Mouse (Mus musculus) urinary bladder, postnatal 14 days (tissue): ENCODE measurements around the gene Cbln3.

Source experiments
- DNase-seq: peaks from one replicate; pipeline ENCODE4 v3.0.0; 2021; ENCODE audit warnings: low spot score

Cbln3 gene

DNA sequence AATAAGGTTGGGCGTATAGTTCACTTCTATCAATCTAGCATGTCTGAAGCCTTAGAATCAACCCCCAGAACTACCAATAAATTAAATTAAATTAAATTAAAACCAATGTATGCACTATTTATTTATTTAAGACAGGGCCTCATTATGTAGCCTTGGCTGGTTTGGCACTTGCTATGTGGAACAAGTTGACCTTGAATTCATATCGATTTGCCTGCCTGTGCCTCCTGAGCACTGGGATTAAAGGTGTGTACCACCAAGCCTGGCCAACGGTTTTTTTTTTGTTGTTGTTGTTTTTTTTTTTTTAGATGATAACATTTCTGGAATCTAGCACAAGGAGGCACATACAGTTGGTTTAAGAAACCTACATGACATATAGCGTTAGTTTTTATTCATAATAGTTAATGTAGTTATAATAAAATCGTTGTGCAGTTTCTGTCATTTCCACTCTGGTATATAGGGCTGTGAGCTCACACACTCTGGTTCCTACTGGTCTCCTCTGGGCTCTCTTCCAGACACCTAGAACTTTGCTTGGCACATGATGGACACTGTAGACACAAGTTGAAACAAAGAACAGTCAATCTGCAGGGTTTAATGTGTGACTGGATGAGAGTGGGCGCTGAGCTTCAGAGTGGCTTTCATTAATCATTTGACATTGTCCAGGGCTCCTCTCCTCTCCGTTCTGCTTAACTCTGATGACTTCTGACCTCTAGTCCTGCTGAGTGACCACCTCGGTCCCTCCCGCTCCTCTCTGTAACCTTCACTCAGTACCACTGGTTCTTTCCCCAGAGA is 38.5 kb downstream of the Cbln3 start:
- no peak for DNase-seq

DNA sequence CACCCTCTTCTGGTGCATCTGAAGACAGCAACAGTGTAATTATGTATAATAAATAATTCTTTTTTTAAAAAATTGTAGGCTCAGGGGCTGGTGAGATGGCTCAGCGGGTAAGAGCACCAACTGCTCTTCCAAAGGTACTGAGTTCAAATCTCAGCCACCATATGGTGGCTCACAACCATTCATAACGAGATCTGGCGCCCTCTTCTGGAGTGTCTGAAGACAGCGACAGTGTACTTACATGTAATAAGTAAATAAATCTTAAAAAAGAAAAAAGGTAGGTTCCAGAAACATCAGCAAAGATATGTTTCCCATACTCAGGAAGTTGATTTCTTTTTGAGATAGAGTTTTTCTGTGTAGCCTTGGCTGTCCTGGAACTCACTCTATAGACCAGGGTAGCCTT is 41.4 kb downstream of the Cbln3 start:
- DNase-seq = no peak

DNA sequence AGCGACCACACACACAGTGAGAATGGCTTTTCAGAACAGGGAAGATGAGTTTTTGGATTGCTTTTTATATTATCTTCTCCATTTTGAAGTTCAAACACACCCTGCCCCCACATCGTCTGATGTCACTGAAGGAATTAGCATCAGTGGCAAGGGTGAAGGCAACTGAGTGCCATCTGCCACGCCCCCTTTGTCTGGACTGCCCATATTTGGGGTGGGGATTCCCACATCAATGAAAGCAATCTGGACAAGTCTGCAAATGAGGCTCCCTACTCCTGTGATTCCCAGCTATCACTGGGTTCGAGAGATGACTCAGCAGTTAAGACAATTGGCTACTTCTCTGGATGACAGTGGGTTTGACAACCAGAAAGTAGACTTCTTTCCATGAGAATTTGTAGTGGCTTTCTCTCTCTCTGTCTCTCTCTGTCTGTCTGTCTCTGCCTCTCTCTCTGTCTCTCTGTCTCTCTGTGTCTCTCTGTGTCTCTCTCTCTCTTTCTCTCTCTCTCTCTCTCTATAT is 43.3 kb downstream of the Cbln3 start:
- DNase-seq = no peak

DNA sequence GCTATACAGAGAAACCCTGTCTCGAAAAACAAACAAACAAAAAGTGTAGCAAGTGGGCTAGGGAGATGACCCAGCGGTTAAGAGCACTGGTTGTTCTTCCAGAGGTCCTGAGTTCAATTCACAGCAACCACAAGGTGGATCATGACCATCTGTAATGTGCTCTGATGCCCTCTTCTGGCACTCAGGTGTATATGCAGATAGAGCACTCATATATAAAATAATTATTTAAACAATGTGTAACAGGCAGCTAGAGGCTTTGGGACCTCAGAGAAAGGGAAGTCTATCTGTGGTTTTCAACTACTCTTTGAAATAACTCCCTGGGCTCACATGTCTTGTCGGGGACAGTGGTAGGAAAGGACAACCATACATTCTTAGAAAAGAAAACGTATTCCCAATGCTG is 45.5 kb downstream of the Cbln3 start:
- DNase-seq = no peak

DNA sequence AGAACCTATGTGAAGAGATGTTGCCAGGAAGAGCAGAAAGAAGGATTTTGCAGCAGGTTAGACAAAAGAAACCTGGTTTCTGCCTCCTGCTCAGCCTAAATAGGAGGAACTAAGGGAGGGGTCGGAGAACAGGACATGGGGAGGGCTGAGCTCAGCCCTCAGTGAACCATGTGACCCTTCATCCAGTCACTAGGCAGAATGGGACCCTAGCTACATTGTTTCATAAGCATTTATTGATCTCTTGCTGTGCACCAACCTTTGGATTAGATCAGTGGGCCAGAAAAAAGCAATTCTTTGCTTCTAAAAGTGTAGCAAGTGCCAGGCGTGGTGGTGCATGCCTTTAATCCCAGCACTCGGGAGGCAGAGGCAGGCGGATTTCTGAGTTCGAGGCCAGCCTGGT is 45.9 kb downstream of the Cbln3 start:
- no peak for DNase-seq

DNA sequence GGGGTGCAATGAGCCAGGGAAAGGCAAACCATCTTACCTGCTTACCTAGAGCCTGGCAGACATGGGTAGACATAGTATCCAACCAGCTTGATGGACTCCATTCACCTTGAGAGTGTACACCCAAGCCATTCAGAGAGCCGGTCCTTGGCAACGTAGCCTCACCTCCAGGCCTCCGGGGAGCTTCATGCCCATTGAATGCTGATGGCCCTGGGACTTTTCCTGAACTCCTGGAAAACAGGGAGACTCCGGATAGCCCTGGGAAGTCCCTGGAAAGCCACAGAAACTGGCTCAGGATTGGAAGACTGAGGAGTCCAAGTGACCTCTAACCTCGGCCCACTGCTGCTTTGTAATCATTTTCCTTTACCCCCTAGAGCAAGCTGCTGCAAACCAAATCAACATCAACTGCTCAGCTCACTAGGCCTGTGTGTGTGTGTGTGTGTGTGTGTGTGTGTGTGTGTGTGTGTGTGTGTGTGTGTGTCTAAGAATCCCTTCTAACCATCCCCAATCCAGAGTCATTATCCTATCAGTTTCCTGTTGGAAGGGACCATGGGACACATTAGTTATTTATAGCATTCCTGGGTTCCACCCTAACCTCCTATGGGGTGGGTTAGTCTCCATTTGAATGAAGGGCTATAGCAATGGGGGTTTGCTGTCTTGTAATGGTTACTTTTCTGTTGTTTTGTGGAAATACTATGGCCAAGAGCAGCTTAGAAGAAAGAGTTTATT is 49.2 kb downstream of the Cbln3 start:
- DNase-seq = no peak

DNA sequence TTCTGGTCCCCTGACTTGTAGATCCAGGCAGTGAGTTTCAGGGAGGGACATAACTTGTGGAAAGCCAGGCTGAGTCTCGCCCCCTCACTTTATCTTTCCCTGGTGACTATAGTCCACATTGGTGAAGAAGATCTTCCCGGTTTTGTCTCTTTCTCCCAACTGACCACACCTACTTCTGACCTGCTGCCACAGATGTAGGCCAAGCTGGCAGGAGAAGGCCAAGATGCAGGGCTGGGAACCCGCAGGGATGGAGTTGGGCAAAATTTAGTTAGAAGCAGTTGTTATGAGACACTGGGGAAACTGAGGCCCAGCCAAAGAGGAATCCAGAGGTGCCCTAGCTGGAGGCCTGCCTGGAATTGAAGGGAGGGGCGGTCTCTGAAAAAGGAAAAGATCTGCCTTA is 51.1 kb downstream of the Cbln3 start:
- no peak for DNase-seq

DNA sequence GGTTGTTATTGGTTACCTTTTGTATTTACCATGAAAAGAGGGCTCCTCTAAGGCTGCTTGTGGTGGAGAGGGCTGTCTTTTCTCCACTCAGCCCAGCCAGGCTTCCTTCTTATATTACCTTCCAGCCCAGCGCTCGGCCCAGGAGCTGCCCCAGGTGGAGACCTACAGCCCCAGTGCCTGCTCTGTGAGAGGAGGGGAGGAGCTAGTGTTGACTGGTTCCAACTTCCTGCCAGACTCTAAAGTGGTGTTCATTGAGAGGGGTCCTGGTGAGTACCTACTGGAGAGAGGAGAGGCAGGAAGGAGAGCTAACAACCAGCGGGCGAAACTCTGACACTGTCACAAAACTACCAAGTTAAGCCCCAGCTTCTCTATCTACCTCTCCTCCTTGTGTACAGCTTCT is 53.9 kb downstream of the Cbln3 start:
- DNase-seq = no peak

DNA sequence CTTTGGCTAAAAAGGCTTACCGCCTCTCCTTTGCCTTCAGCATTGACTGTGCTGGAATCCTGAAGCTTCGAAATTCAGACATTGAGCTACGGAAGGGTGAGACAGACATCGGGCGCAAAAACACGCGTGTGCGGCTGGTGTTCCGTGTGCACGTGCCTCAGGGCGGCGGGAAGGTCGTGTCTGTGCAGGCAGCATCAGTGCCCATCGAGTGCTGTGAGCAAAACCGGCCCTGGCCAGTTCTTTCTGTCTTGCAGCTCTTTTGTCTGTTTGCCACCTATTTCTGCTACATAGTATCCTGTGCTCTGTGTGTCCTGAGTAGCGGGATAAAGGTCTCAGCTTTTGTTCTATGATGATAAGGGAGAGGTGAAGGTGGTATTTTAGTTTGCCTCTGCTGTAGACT is 54.3 kb downstream of the Cbln3 start:
- DNase-seq = no peak
